Mouse (Mus musculus): ENCODE results near the gene Bzw2. TPM values are rescaled to one million over a fixed set of nuclear protein-coding genes. Genes with fewer than 3 reads are reported as not detected.

Gene Bzw2
- polyA plus RNA-seq (2014; fragmentation: Illumina TruSeq; extraction: RNeasy Lipid Tissue Mini Kit (QIAGEN cat#74804); ENCODE audit: insufficient read depth, low read depth, low replicate concordance): 18.1 TPM

DNA sequence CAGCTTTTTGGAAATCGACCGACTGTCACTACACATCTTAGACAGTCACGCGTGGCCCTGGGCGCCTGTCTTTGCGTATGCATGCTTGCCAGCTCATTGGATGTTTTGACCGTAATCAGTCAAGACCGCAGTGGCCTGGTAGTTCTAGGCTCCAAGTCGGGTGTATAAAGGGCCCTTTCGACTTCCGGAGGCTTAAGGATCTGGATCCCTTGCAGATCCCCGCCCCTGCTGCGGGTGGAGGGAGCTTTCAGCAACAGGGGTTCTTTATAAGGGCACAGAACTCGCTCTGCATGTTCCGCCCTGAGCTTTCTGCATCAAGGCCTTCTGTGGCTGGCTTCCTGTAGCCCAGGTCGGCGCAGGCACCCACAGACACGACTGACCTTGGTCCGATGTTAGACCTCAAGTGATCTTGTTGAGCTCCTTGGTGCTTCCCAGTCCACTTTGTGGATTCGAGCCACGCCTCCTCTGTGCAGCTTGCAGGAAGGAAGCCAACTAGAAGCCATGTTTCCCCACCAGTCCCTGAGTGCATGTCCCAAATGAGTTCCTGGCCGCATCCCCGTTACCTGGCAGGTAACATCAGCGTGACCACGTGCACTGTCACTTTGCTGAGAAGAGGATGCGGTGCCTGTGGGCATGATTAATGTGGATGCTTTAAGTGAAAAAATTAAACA, at the start of gene Bzw2:
Gene Bzw2 (minus strand): TSS at position 443 of the 671 bp plus-strand sequence.

DNA sequence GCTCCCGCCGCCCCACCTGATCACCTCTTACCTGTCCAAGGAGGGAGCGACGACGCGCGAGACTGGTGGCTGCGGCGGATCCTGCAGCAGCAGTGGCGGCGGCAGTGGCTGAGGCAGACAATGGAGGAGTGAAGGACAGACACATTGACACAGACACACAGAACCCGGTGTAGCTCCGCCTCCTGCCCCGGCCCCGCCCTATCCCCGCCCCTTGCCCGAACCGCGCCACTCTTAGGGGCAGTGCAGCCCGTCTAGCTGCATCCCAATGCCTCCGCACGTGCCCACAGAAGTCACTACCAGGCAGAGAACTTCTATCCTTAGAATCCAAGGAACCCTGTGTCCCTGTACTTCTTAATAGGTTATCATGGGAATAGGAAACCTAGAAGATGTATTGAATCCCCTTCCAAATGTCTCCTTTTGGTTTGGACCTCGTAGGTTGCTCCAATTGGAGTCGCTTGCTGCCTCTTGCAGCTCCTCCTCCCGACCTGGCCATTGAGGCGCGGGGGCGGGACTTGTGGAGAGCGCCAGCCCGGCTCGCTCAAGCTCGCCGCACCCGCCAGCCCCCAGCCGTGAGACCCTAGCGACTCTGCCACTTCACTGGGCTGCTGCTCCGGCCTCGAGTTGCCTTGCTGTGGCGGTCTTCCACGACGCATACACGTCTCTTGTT, 1.1 kb downstream of the Bzw2 start, which contains the start of gene Ankmy2:
Gene Ankmy2 (plus strand): TSS at position 478 of the 667 bp plus-strand sequence.

DNA sequence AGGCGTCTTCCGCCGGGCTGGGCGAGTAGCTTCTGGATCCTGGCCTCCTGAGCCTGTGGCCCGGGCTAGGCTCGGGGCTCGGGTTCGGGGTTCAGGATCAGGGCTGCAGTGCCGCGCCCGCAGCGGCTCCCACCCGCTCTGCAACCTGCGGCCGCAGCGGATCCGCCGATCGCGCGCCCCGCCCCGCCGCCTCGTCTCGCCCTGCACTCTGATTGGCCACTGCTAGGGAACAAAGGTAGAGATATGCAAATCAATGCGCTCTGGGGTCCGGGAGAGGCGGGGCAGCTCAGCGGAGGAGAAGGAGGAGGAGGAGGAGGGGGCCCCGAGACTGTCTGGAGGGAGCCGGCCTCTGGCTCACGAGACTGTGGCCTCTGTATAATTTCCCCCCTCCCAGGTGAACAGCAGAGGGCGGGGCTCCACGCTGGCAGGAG, 115.5 kb downstream of the Bzw2 start, which contains the start of gene Tspan13:
Gene Tspan13 (minus strand): TSS at position 153 of the 431 bp plus-strand sequence.

Other genes with a start within 250 kb of the Bzw2 start
- gene Agr3, start 232.5 kb downstream of the Bzw2 start, polyA plus RNA-seq (2014; fragmentation: Illumina TruSeq; extraction: RNeasy Lipid Tissue Mini Kit (QIAGEN cat#74804); ENCODE audit: insufficient read depth, low read depth, low replicate concordance): 15.6 TPM
- gene Agr2, start 165.2 kb downstream of the Bzw2 start, polyA plus RNA-seq (2014; fragmentation: Illumina TruSeq; extraction: RNeasy Lipid Tissue Mini Kit (QIAGEN cat#74804); ENCODE audit: insufficient read depth, low read depth, low replicate concordance): 6.8 TPM
- gene Tspan13, start 115.6 kb downstream of the Bzw2 start, polyA plus RNA-seq (2014; fragmentation: Illumina TruSeq; extraction: RNeasy Lipid Tissue Mini Kit (QIAGEN cat#74804); ENCODE audit: insufficient read depth, low read depth, low replicate concordance): 220 TPM
- 13.0 TPM for gene Ankmy2, start 966 bp downstream of the Bzw2 start, polyA plus RNA-seq (2014; fragmentation: Illumina TruSeq; extraction: RNeasy Lipid Tissue Mini Kit (QIAGEN cat#74804); ENCODE audit: insufficient read depth, low read depth, low replicate concordance)
- not detected for gene Lrrc72, start 95.3 kb upstream of the Bzw2 start, polyA plus RNA-seq (2014; fragmentation: Illumina TruSeq; extraction: RNeasy Lipid Tissue Mini Kit (QIAGEN cat#74804); ENCODE audit: insufficient read depth, low read depth, low replicate concordance)
- not detected for gene Sostdc1, start 156.1 kb upstream of the Bzw2 start, polyA plus RNA-seq (2014; fragmentation: Illumina TruSeq; extraction: RNeasy Lipid Tissue Mini Kit (QIAGEN cat#74804); ENCODE audit: insufficient read depth, low read depth, low replicate concordance)
- 2.6 TPM for gene Ispd, start 223.4 kb upstream of the Bzw2 start, polyA plus RNA-seq (2014; fragmentation: Illumina TruSeq; extraction: RNeasy Lipid Tissue Mini Kit (QIAGEN cat#74804); ENCODE audit: insufficient read depth, low read depth, low replicate concordance)
- 0.37 TPM for gene D630036H23Rik, start 224.1 kb upstream of the Bzw2 start, polyA plus RNA-seq (2014; fragmentation: Illumina TruSeq; extraction: RNeasy Lipid Tissue Mini Kit (QIAGEN cat#74804); ENCODE audit: insufficient read depth, low read depth, low replicate concordance)

Data from lung, adult 10 weeks (tissue).